Mouse (Mus musculus): ENCODE results near the gene Ahnak.

DNA sequence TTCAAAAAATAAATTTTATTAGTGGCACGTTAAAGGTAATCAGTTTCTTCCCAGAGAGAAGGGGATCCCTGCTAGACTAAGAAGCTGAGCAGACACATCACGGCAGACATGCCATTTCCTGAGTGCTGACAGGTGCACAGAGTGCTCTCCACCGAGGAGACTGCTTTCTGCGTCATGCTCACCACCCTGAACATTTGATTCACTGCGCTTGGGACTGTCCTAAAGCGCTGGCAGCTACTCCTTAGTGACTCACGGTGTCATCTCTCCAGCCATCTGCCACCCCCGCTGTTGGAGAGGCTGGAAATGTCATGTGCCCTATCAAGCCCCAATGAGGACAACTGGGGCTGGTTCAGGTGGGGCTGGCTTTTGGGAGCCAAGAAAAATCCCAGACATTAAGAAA is 123.0 kb downstream of the Ahnak start:
- no peak for TF ChIP-seq CTCF (IDR thresholded peaks at IDR 0.05; ENCODE audit: insufficient read depth, low read length)
- no peak for TF ChIP-seq POLR2A (IDR thresholded peaks at IDR 0.05; ENCODE audit: borderline replicate concordance, extremely low read depth, low read depth, low read length)

All from lung, adult 2 months (tissue).